Mouse (Mus musculus) spleen, postnatal 10 days (tissue): ENCODE data around the gene Hip1.

ENCODE experiments used
- DNase-seq, 2 experiments: peaks; one replicate each; pipeline ENCODE4 v3.0.0; 2021 to 2022; ENCODE audit warnings: low spot score in 2 of 2

Gene Hip1

DNA sequence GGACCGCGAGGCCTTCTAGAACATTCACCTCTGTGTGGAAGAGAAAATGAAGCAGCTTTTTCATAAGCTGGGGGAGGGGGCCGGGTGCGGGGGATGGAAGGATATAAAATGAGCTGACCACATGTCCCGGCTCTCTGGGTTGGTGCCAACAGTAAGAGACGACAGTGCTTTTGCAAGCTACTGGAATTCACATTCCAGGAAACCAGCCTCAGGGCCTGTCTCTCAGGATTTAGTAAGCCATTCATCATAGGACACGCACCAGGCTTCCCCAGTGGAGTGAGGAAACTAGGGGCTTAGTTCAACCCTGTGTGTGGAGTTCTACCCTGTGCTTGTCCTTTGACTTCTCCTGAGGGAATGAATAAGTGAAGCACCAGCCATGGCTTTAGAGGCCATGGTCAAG, 102.5 kb downstream of the Hip1 start:
- no peak for DNase-seq

- peak in 1 of 2 experiments; percentile 33 for DNase-seq
Measured at GRCm38 (mm10) chr5:135435039-135435438, 109.9 kb downstream of the Hip1 start.

- DNase-seq, result no peak
Measured at GRCm38 (mm10) chr5:135433861-135434260, 111.1 kb downstream of the Hip1 start.

GRCm38 (mm10) chr5:135431111-135431510, 113.8 kb downstream of the Hip1 start:
- no peak for DNase-seq

- DNase-seq, result peak in 1 of 2 experiments; percentile 30
Measured at GRCm38 (mm10) chr5:135428786-135429185, 116.1 kb downstream of the Hip1 start.

GRCm38 (mm10) chr5:135410266-135410665, 134.7 kb downstream of the Hip1 start:
- DNase-seq, result no peak

DNA sequence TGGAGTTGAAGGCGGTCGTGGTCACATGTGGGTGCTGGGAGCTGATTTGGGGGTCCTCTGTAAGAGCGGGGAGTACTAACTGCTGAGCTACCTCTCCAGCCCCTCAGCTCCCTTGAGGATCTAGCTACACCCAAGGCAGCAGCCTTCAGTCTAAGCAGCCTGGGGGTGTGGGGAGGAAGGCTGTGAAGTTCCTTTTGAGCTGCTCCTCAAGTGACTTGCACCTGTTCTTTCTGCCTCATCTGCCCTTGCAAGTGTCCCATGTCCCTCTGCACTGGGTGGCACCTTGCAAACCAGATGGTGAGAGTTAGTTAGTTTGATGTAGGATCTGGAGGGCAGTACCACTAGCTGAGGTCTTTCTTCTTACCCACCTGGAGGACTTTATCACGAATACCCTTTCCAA, 136.8 kb downstream of the Hip1 start:
- no peak for DNase-seq

DNA sequence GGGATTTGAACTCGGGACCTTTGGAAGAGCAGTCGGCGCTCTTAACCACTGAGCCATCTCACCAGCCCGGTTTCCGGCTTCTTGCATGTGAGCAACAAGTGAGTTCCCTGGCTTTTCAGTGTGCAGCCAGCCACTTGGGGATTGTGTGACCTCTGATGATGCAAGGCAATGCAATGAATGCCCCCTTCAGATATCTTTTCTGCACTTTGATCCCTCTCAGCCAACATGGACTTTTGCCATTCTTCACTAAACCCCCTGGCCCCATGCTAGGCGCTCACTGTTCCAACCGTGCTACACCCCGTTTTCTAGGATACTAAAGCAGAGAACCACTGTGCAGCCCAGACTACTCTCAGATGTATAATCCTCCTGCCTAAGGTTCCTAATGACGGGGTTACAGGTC, 139.5 kb downstream of the Hip1 start:
- no peak for DNase-seq

GRCm38 (mm10) chr5:135404623-135405022, 140.3 kb downstream of the Hip1 start:
- DNase-seq, result no peak

DNA sequence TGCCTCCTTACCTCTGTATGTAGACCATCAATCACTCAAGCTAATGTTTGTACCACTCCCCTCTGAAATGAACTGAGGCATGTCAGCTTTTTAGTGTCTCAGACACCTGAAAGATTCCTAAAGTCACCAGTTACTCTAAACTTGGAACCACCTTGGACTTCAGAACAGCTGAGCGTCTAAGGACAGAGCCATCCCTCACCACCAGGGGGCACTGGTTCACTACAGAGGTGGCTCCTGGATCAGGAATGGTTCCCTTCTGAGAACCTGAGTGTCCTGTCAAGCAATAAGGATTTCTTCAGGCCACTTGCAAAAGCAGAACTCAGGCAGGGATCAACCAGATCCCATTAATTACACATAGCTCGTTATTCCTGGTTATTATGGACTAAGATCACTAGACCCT, 144.7 kb downstream of the Hip1 start:
- peak; percentile 69 to 87 for DNase-seq

DNA sequence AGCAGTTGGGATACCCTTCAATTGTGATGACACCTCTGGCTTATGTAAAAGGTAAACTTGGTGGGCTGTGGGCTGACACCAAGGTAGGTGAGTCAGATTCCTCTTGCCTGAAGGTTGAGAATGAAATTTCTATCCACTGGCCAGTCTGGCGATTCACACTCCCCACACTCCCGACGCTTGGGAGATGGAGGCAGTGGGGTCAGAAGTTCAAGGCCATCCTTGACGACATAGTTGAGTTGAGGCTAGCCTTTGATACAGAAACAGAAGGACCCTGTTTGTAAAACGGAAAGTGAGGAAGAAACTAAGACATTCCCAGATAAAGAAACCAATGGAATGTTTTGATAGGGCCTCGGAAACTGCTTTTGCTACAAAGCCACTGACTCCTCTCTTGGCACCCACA, 145.5 kb downstream of the Hip1 start:
- no peak for DNase-seq

DNA sequence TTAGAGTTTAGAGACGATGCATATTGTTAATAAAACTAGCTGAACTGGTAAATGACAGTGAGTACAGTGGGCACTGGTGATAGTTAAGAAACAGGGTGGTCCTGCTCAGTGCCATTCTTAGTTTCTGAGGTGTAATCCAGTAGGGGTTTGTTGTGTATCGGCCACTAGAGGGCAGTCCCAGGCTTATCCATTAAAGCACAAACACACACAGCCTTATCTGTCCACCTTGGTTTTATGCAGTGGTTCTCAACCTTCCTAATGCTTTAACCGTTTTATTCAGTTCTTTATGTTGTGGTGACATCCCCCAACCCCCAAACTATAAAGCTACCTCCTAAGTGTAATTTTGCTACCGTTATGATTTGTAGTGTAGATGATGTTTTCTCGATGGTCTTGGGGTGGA, 149.1 kb downstream of the Hip1 start:
- peak; percentile 32 to 70 for DNase-seq

DNA sequence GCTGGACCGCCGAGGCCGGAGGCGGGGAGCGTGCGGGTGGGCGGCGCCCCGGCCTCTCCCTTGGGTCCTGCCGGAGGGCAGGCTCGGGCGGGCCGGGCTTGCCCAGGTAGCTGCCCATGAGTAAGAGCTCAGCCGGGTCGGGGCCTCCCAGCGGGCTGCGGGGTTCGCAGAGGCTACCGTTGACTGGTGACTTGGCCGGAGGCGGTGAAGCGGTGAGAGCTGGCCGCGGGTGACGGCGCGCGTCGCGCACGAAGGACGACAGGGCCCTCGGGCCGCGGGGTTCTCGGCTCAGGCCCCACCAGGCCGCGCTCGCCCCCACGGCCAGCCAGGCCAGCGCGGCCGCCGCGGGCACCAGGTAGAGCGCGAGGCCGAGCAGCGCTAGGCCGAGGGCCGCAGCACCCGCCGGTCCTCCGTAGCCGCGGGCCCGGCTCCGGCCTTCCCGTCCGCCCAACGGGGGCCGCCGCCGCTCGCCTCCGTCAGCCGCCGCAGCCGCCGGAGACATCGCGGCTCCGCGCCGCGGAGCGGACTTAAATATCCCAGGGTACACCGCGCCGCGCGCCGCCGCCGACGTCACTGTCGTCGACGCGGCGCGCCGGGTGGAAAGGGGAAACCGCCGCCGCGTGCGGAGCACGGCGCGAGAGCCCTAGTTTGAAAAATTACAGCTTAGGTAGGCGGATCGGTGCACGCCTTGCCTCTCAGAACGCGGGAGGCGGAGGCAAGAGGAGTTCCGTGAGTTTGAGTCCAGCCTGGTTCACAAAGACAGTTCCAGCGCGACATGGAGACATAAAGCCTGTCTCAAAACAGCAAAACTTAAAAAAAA, 150.7 kb downstream of the Hip1 start, which contains the start of gene Pom121:
Gene Pom121, minus strand, starts transcription at position 543 of the 820 bp plus-strand sequence.
- peak; percentile 78 to 91 for DNase-seq

GRCm38 (mm10) chr5:135383771-135384170, 161.1 kb downstream of the Hip1 start:
- DNase-seq, result no peak

- DNase-seq, result no peak
Measured at GRCm38 (mm10) chr5:135382746-135383145, 162.2 kb downstream of the Hip1 start.

DNA sequence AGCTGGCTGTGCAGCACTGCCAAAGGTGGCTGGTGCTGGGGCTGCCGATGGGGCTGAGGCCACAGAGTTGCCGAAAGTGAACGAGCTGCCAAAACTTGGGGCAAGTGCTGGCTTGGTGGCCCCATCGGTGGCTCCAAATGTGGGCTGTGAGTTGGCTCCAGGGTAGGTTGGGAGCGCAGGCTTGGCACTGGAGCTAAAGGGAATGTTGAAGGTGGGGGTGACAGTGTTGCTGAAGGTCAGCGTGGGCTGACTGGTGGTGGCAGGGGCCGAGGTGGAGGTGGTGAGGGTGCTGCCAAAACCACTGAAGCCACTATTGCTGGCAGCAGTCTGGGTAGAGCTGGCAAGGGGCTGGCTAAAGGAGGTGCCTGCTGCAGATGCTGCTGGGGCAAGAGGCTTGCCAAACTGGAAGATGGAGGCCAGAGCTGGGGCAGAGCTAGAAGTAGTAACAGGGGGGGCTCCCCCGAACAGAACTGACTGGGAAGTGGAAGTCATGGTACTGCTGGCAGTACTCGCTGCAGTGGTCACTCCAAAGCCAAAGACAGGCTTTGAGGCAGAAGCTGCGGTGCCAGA, 163.5 kb downstream of the Hip1 start:
- no peak for DNase-seq

DNA sequence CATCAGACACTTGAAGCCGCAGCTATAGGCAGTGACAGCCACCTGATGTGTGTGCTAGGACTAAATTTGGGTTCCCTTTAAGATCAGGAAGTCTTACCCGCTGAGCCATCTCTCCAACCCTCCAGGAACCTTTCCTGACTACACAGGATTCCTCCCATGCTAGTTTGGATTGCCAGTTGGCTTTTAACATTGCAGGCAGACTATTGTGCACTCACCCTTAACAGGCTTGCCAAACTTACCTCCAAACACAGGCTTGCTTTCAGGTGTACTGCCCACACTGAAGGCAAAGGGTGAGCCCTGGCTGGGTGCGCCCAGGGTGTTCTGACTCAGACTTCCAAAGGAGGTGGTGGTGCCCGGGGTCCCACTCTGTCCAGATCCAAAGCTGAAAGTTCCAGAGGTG, 164.2 kb downstream of the Hip1 start:
- DNase-seq, result no peak

DNA sequence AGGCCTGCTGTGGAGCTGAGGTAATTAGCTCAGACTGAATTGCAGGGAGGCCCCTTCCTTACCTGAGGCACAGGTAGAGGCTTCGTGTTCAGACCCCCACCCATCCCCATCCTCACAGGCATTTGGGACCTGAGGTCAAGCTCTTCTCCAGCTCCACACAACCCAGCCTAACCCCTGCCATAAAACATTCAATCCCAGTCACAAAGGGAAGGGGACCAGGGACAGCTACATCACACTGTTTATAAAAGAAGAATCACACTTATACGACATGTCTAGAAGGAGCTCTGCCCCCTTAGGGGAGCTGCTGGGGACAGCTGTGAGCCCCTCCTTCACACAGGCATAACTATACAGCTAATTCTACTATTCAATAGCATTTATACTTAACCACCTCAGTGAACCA, 168.6 kb downstream of the Hip1 start:
- DNase-seq, result no peak

- no peak for DNase-seq
Measured at GRCm38 (mm10) chr5:135375167-135375566, 169.8 kb downstream of the Hip1 start.

DNA sequence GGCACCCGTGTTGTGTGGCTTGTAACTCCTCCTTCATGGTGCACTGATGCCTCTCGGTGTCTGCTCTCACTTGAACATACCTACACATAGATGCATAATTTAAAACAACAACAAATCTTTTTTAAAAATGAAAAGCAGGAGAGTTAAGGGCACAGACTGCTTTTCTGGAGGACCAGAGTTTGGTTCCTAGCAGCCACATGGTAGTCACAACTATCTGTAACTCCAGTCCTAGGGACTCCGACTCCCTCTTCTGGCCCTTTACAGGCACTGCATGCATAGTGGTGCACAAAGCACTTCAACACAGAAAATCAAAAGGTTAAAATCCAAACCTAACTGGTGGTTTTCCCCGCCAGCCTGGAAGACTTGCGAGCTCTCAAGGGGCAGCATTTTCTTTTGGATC, 171.3 kb downstream of the Hip1 start:
- DNase-seq, result no peak

DNA sequence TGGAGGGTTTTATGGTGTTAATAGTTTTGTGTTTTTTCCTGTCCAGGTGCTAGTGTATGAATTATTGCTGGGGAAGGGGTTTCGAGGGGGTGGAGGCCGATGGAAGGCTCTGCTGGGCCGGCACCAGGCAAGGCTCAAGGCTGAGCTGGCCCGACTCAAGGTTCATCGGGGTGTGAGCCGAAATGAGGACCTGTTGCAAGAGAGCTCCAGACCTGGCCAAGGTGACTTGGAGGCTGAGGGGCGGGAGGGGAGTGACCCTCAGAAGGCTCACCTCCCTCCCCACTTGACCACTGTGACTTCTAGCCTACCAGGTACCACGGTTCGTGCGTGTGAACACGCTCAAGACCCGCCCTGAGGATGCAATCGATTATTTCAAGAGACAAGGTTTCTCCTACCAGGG, 173.7 kb downstream of the Hip1 start:
- DNase-seq, result no peak

GRCm38 (mm10) chr5:135369787-135370654, 174.9 kb downstream of the Hip1 start, which contains the start of gene Nsun5:
Gene Nsun5 (plus strand): TSS chr5:135369953.
- peak; percentile 95 to 98 for DNase-seq
